Mouse (Mus musculus): Measurements from ENCODE around the gene Sema3g. TPM values are rescaled to one million over a fixed set of nuclear protein-coding genes. Genes with fewer than 3 reads are reported as not detected.

The Sema3g gene
- polyA plus RNA-seq, 1 experiment from 2014 or later: 0.73 TPM

- Histone ChIP-seq H3K4me3 (replicated peaks) (no peak overlapping the region), H3K4me2 (no peak overlapping the region), H3K27me3 (replicated peaks) (no peaks in the 10 kb centered on the region), H3K4me1 (0 out of 2 replicates have a peak, but pooled peaks cover 3% of the 10 kb centered on the region), H3K36me3 (no peaks in the 10 kb centered on the region), H3K9ac (no peak overlapping the region), H3K9me3 (no peaks in the 10 kb centered on the region), H3K27ac (no peak overlapping the region)
- no peak for ATAC-seq (ENCODE audit: insufficient read depth, low FRiP score, low read depth)
- 77% methylated on average over 7 of the region's 7 CpGs for WGBS
These were observed 19.6 kb downstream of the Sema3g start for GRCm38 (mm10) chr14:31237101-31237882.

- Histone ChIP-seq H3K9ac (no peak overlapping the region), H3K36me3 (no peaks in the 10 kb centered on the region), H3K27ac (no peak overlapping the region), H3K9me3 (no peaks in the 10 kb centered on the region), H3K4me2 (no peak overlapping the region), H3K4me1 (no peaks in the 10 kb centered on the region), H3K27me3 (replicated peaks) (no peaks in the 10 kb centered on the region), H3K4me3 (replicated peaks) (no peak overlapping the region)
- ATAC-seq (ENCODE audit: insufficient read depth, low FRiP score, low read depth): no peak
- 60% methylated on average over 3 of the region's 3 CpGs for WGBS
These were observed 22.9 kb downstream of the Sema3g start for GRCm38 (mm10) chr14:31240528-31240927.

- H3K9me3 ChIP-seq: no peaks in the 10 kb centered on the region
- no peak overlapping the region for H3K4me3 ChIP-seq (replicated peaks)
- H3K4me1 ChIP-seq: no peaks in the 10 kb centered on the region
- H3K36me3 ChIP-seq: no peaks in the 10 kb centered on the region
- H3K9ac ChIP-seq: no peak overlapping the region
- no peak for ATAC-seq (ENCODE audit: insufficient read depth, low FRiP score, low read depth)
- no peaks in the 10 kb centered on the region for H3K27me3 ChIP-seq (replicated peaks)
- H3K27ac ChIP-seq: no peak overlapping the region
- WGBS: 78% methylated on average over 1 of the region's 1 CpGs
- H3K4me2 ChIP-seq: no peak overlapping the region
These were observed 27.1 kb downstream of the Sema3g start for GRCm38 (mm10) chr14:31244777-31245176.

- no peak overlapping the region for H3K4me2 ChIP-seq
- no peaks in the 10 kb centered on the region for H3K36me3 ChIP-seq
- ATAC-seq (ENCODE audit: insufficient read depth, low FRiP score, low read depth): no peak
- no peaks in the 10 kb centered on the region for H3K9me3 ChIP-seq
- WGBS: 76% methylated on average over 1 of the region's 1 CpGs
- H3K27ac ChIP-seq: no peak overlapping the region
- no peak overlapping the region for H3K9ac ChIP-seq
- H3K27me3 ChIP-seq (replicated peaks): no peaks in the 10 kb centered on the region
- H3K4me3 ChIP-seq (replicated peaks): no peak overlapping the region
- no peaks in the 10 kb centered on the region for H3K4me1 ChIP-seq
These were observed 28.3 kb downstream of the Sema3g start for GRCm38 (mm10) chr14:31245946-31246345.

GRCm38 (mm10) chr14:31248396-31248795 is 30.7 kb downstream of the Sema3g start:
- Histone ChIP-seq H3K4me3 (replicated peaks) (no peak overlapping the region), H3K9me3 (no peaks in the 10 kb centered on the region), H3K4me1 (peaks cover 10% of the 10 kb centered on the region), H3K36me3 (peaks cover 7% of the 10 kb centered on the region; the same call in 1 of the 2 replicates), H3K4me2 (no peak overlapping the region), H3K9ac (no peak overlapping the region), H3K27ac (no peak overlapping the region), H3K27me3 (replicated peaks) (no peaks in the 10 kb centered on the region)
- no peak for ATAC-seq (ENCODE audit: insufficient read depth, low FRiP score, low read depth)
- 86% methylated on average over 6 of the region's 6 CpGs for WGBS

GRCm38 (mm10) chr14:31250222-31251083 is 32.8 kb downstream of the Sema3g start:
- Histone ChIP-seq H3K4me1 (peaks cover 10% of the 10 kb centered on the region), H3K27me3 (replicated peaks) (no peaks in the 10 kb centered on the region), H3K9me3 (no peaks in the 10 kb centered on the region), H3K9ac (peak overlapping the region; percentile 69), H3K4me3 (replicated peaks) (peak overlapping the region; percentile 100), H3K36me3 (peaks cover 27% of the 10 kb centered on the region), H3K4me2 (peak overlapping the region; percentile 67), H3K27ac (peak overlapping the region; percentile 94)
- 16% methylated on average over 38 of the region's 38 CpGs for WGBS
- peak; percentile 83 for ATAC-seq (ENCODE audit: insufficient read depth, low FRiP score, low read depth)

GRCm38 (mm10) chr14:31251084-31251604 is 33.5 kb downstream of the Sema3g start, which contains the start of the genes Phf7 and Bap1:
Phf7 (minus strand) TSS chr14:31251317.
Bap1 (plus strand) TSS chr14:31251450.
- Histone ChIP-seq H3K4me3 (replicated peaks) (peak within 1 kb of the TSS; percentile 100), H3K9ac (peak within 1 kb of the TSS; percentile 99), H3K27ac (peak within 1 kb of the TSS; percentile 94), H3K4me1 (peaks cover 10% of the 10 kb centered on the region), H3K27me3 (replicated peaks) (no peaks in the 10 kb centered on the region), H3K36me3 (peaks cover 34% of the 10 kb centered on the region), H3K4me2 (peak within 1 kb of the TSS; percentile 78), H3K9me3 (no peaks in the 10 kb centered on the region)
- peak; percentile 91 for ATAC-seq (ENCODE audit: insufficient read depth, low FRiP score, low read depth)
- under 1% methylated on average over 75 of the region's 75 CpGs for WGBS

- no peak; the same call in 1 of the 2 replicates for ATAC-seq (ENCODE audit: insufficient read depth, low FRiP score, low read depth)
These were observed 34.0 kb downstream of the Sema3g start for GRCm38 (mm10) chr14:31251626-31252025.

GRCm38 (mm10) chr14:31252091-31252490 is 34.4 kb downstream of the Sema3g start:
- peak overlapping the region; percentile 100 for H3K4me3 ChIP-seq (replicated peaks)
- peak overlapping the region; percentile 78 for H3K4me2 ChIP-seq
- no peak for ATAC-seq (ENCODE audit: insufficient read depth, low FRiP score, low read depth)
- H3K9me3 ChIP-seq: no peaks in the 10 kb centered on the region
- peak overlapping the region; percentile 99 for H3K9ac ChIP-seq
- H3K4me1 ChIP-seq: peaks cover 10% of the 10 kb centered on the region
- WGBS: 79% methylated on average over 5 of the region's 5 CpGs
- H3K27ac ChIP-seq: no peak overlapping the region
- peaks cover 43% of the 10 kb centered on the region for H3K36me3 ChIP-seq
- H3K27me3 ChIP-seq (replicated peaks): no peaks in the 10 kb centered on the region

More at GRCm38 (mm10) chr14:31251626-31252025, 34.0 kb downstream of the Sema3g start:
- Histone ChIP-seq H3K27me3 (replicated peaks) (no peaks in the 10 kb centered on the region), H3K4me2 (peak overlapping the region; percentile 78), H3K27ac (peak overlapping the region; percentile 77), H3K4me1 (peaks cover 10% of the 10 kb centered on the region), H3K9ac (peak overlapping the region; percentile 99), H3K9me3 (no peaks in the 10 kb centered on the region), H3K36me3 (peaks cover 39% of the 10 kb centered on the region), H3K4me3 (replicated peaks) (peak overlapping the region; percentile 100)
- WGBS: under 1% methylated on average over 18 of the region's 18 CpGs

- Histone ChIP-seq H3K4me3 (replicated peaks) (no peak overlapping the region), H3K9me3 (no peaks in the 10 kb centered on the region), H3K36me3 (peaks cover 77% of the 10 kb centered on the region), H3K4me1 (no peaks in the 10 kb centered on the region), H3K27me3 (replicated peaks) (no peaks in the 10 kb centered on the region), H3K9ac (no peak overlapping the region), H3K27ac (no peak overlapping the region), H3K4me2 (no peak overlapping the region)
- no peak for ATAC-seq (ENCODE audit: insufficient read depth, low FRiP score, low read depth)
- 92% methylated on average over 14 of the region's 14 CpGs for WGBS
These were observed 40.9 kb downstream of the Sema3g start for GRCm38 (mm10) chr14:31258476-31259050.

- no peaks in the 10 kb centered on the region for H3K4me1 ChIP-seq
- no peak overlapping the region for H3K4me2 ChIP-seq
- H3K27ac ChIP-seq: no peak overlapping the region
- no peaks in the 10 kb centered on the region for H3K27me3 ChIP-seq (replicated peaks)
- WGBS: 94% methylated on average over 4 of the region's 4 CpGs
- H3K36me3 ChIP-seq: peaks cover 59% of the 10 kb centered on the region
- H3K9me3 ChIP-seq: no peaks in the 10 kb centered on the region
- no peak overlapping the region for H3K4me3 ChIP-seq (replicated peaks)
- peak; percentile 81 for ATAC-seq (ENCODE audit: insufficient read depth, low FRiP score, low read depth)
- H3K9ac ChIP-seq: no peak overlapping the region
These were observed 42.7 kb downstream of the Sema3g start for GRCm38 (mm10) chr14:31260374-31260773.

Measured in stomach, embryonic 15.5 days (tissue).